Mouse (Mus musculus) liver, postnatal 0 days (tissue): ENCODE measurements at regions not wholly inside any gene's neighbourhood (a gene's known extent, or its start where the extent isn't known, plus 50 kb on each side); places are given as distances from the start of the nearest gene placed in this dataset.
A peak's percentile ranks its signal among the peaks of the same experiment; 100 is the strongest.

Experiments
- ATAC-seq: fragments of 200-750 bp; cut with Nextera tagmentation; 2 replicates; pipeline ENCODE4 v1.8.0; 2017; ENCODE audit warnings: mild to moderate bottlenecking, moderate library complexity
- DNase-seq: peaks from one replicate; pipeline ENCODE4 v3.0.0-alpha.2; 2016
- H3K27ac ChIP-seq: fragments of 300-500 bp; sonication (generic); 2 replicates; pipeline ENCODE4 v1.5.1; 2014; ENCODE audit warnings: antibody characterized with exemption, moderate library complexity, mild to moderate bottlenecking, low read depth
- H3K27me3 ChIP-seq: fragments of 300-500 bp; sonication (generic); 2 replicates; pipeline ENCODE4 v1.6.1; 2014; ENCODE audit warnings: low read length, control low read depth, mixed read lengths; ENCODE audit not compliant: insufficient read depth
- H3K36me3 ChIP-seq: fragments of 300-500 bp; sonication (generic); replicated peaks from 2 replicates; pipeline ENCODE4 v1.6.1; 2014; ENCODE audit warnings: mild to moderate bottlenecking, control low read depth, low read length, moderate library complexity, mixed read lengths; ENCODE audit not compliant: insufficient read depth
- H3K4me1 ChIP-seq: fragments of 300-500 bp; sonication (generic); 2 replicates; pipeline ENCODE4 v1.6.1; 2014; ENCODE audit warnings: antibody characterized with exemption, mild to moderate bottlenecking, control low read depth; ENCODE audit not compliant: insufficient read depth
- H3K4me2 ChIP-seq: fragments of 300-500 bp; sonication (generic); 2 replicates; pipeline ENCODE4 v1.6.1; 2014; ENCODE audit warnings: low read depth, mild to moderate bottlenecking, low read length, moderate library complexity, mixed read lengths
- H3K4me3 ChIP-seq: fragments of 300-500 bp; sonication (generic); 2 replicates; pipeline ENCODE4 v1.5.1; 2014; ENCODE audit warnings: low read depth, low read length
- H3K9ac ChIP-seq: fragments of 300-500 bp; sonication (generic); replicated peaks from 2 replicates; pipeline ENCODE4 v1.6.1; 2014; ENCODE audit warnings: mild to moderate bottlenecking, moderate library complexity
- H3K9me3 ChIP-seq: fragments of 300-500 bp; sonication (generic); 2 replicates; pipeline ENCODE4 v1.6.1; 2016; ENCODE audit warnings: mild to moderate bottlenecking, control low read depth, low read length, mixed read lengths
- CTCF ChIP-seq: sonication (generic); IDR thresholded peaks from 2 replicates; pipeline ENCODE4 v1.5.1; 2016; ENCODE audit warnings: antibody characterized with exemption, low read depth
- EP300 ChIP-seq: IDR thresholded peaks from 2 replicates; pipeline ENCODE4 v1.6.1; 2016; ENCODE audit warnings: antibody characterized with exemption, low read depth, mild to moderate bottlenecking
- WGBS: fragments of 180-500 bp; shearing (Covaris S2); extraction: QIAGEN DNeasy Blood & Tissue Kit; methylation state at CpG from one replicate; pipeline ENCODE4 v1.1.7; 2014; ENCODE audit not compliant: insufficient replicate concordance; 5-methylcytosine and 5-hydroxymethylcytosine counted together

GRCm38 (mm10) chr16:29738075-29738474 is 158.9 kb downstream of the Opa1 start:
- DNase-seq (no peak), ATAC-seq (no peak)
- no peaks in the 10 kb centered on the region for H3K9me3 ChIP-seq
- H3K4me3 ChIP-seq = no peak overlapping the region
- no peaks in the 10 kb centered on the region for H3K36me3 ChIP-seq
- H3K4me1 ChIP-seq = peaks cover 11% of the 10 kb centered on the region
- H3K27ac ChIP-seq = no peak overlapping the region
- no peak overlapping the region for H3K9ac ChIP-seq
- H3K4me2 ChIP-seq = no peak overlapping the region
- no peak for TF ChIP-seq CTCF
- TF ChIP-seq EP300 = no peak
- no peaks in the 10 kb centered on the region; the same call in 1 of the 2 replicates for H3K27me3 ChIP-seq
- 72% methylated on average over 9 of the region's 9 CpGs for WGBS

GRCm38 (mm10) chr16:29742497-29743230 is 163.5 kb downstream of the Opa1 start:
- Histone ChIP-seq H3K9ac (no peak overlapping the region), H3K27me3 (no peaks in the 10 kb centered on the region), H3K4me1 (no peaks in the 10 kb centered on the region), H3K9me3 (no peaks in the 10 kb centered on the region), H3K4me3 (no peak overlapping the region), H3K4me2 (no peak overlapping the region), H3K27ac (no peak overlapping the region), H3K36me3 (no peaks in the 10 kb centered on the region)
- DNase-seq (no peak), ATAC-seq (no peak)
- no peak for TF ChIP-seq CTCF
- TF ChIP-seq EP300 = no peak
- whole genome bisulfite sequencing = 23% methylated on average over 14 of the region's 14 CpGs

- H3K36me3 ChIP-seq = no peaks in the 10 kb centered on the region
- ATAC-seq (no peak), DNase-seq (no peak)
- H3K4me3 ChIP-seq = no peak overlapping the region
- no peak overlapping the region for H3K4me2 ChIP-seq
- H3K4me1 ChIP-seq = no peaks in the 10 kb centered on the region
- 81% methylated on average over 5 of the region's 5 CpGs for WGBS
- no peak overlapping the region for H3K9ac ChIP-seq
- no peaks in the 10 kb centered on the region for H3K27me3 ChIP-seq
- TF ChIP-seq CTCF = no peak
- no peak for TF ChIP-seq EP300
- no peak overlapping the region for H3K27ac ChIP-seq
- H3K9me3 ChIP-seq = no peaks in the 10 kb centered on the region
These were observed 166.4 kb downstream of the Opa1 start for GRCm38 (mm10) chr16:29745486-29745885.

DNA sequence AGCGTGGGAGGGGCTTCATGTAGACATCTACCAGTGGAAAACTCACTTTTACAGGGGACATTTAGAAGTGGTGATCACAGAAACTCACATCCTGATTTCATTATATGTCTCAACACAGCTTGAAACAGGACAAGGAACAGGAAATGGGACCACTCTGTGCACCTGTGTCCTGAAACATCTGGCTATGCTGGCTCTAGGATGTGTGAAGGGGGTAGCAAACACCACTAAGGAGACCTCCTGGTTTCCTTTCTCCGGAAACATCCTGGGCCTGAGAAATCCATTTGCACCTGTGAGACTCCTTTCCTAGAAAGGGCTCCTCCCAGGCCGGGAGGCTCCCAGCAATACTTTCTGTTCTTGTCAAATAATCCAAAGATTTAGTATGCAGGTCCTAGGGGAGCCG is 167.1 kb downstream of the Opa1 start:
- TF ChIP-seq EP300 = no peak
- no peak for TF ChIP-seq CTCF
- Histone ChIP-seq H3K4me2 (no peak overlapping the region), H3K4me3 (no peak overlapping the region), H3K27ac (no peak overlapping the region), H3K9ac (no peak overlapping the region), H3K4me1 (no peaks in the 10 kb centered on the region), H3K27me3 (no peaks in the 10 kb centered on the region), H3K9me3 (no peaks in the 10 kb centered on the region), H3K36me3 (no peaks in the 10 kb centered on the region)
- WGBS = 62% methylated on average over 4 of the region's 4 CpGs
- DNase-seq (no peak), ATAC-seq (no peak)

DNA sequence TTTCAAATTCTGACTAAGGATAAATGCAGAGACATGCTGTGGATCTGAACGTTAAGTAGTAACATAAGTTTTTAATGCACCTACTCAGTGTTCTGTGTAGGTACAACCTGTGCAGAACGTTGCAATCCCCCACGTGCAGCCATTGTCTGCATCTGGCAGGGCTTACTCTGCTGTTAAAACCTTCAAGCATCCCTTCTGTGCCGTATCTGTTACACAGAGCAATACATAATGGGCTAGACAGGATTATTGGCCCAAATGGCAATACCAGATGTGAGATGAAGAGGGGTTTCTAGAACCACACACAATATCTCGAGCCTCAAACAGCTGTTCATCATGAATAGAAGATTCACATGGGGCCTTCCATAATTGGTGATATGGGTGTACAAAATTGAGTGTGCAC is 170.0 kb downstream of the Opa1 start:
- DNase-seq = no peak
- WGBS = 70% methylated on average over 5 of the region's 5 CpGs
- no peaks in the 10 kb centered on the region for H3K36me3 ChIP-seq
- H3K4me1 ChIP-seq = no peaks in the 10 kb centered on the region
- H3K4me3 ChIP-seq = no peak overlapping the region
- H3K9me3 ChIP-seq = no peaks in the 10 kb centered on the region
- H3K9ac ChIP-seq = no peak overlapping the region
- H3K27me3 ChIP-seq = no peaks in the 10 kb centered on the region
- ATAC-seq = no peak
- TF ChIP-seq CTCF (no peak), EP300 (no peak)
- H3K27ac ChIP-seq = no peak overlapping the region
- no peak overlapping the region for H3K4me2 ChIP-seq

DNA sequence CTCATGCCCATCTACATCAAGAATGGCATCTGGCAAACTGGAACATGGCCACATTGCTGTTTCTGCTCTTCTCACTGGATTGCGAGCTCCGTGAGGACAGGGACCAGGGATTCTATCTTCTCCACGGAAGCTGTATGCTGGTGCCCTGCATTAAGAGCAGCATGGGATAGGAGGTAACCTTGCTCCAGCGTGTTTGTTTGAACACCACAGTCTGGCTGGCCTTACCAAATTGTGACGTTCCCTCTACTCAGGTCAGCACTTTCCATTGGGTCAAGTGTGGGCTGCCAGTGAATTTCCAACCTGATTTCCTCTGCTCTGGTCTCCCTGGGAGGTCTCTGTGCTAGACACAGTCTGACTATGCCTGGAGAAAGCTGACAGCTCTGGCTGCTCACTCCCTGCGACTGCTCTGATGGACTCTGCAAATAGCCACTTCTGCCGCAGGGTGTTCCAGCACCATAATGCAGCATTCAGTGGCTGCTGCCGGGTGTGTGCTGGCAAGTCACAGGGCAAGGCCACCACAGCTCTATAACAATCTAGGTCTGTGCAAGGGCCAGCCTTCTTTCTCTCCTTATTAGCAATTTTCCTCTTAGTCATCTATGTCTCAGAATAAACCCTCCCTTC is 175.6 kb downstream of the Opa1 start:
- Histone ChIP-seq H3K4me2 (no peak overlapping the region), H3K36me3 (no peaks in the 10 kb centered on the region), H3K9ac (no peak overlapping the region), H3K9me3 (no peaks in the 10 kb centered on the region), H3K27ac (no peak overlapping the region), H3K4me1 (peaks cover 3% of the 10 kb centered on the region), H3K4me3 (no peak overlapping the region), H3K27me3 (no peaks in the 10 kb centered on the region)
- WGBS = 56% methylated on average over 8 of the region's 8 CpGs
- DNase-seq (no peak), ATAC-seq (peak; percentile 38; the same call in 1 of the 2 replicates)
- TF ChIP-seq EP300 (no peak), CTCF (no peak)
